Mouse (Mus musculus): ENCODE data around the gene Spag9.
"Not testable (repeated sequence)": the region's sequence is repeated elsewhere in the genome, so short reads cannot be mapped to it uniquely, and the experiment has no call there.

Spag9 gene

DNA sequence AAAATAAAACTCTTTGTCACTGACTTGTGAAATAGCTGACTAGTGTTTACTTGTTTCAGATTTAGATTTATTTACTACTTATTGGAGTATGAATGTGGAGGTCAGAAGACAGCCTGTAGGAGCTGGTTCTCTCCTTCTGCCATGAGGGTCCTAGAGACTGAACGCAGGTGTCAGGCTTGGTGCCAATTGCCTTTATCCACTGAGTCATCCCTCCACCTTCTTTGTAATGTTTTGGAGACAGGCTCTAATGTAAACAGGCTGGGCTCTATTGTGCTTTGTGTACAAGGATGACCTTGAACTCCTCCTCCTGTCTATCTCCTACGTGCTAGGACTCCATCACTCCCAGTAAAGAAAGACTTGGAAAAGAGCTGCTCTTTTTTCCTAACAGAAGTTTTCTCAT is 51.4 kb downstream of the Spag9 start:
- DNase-seq (ENCODE audit: low spot score), result no peak

DNA sequence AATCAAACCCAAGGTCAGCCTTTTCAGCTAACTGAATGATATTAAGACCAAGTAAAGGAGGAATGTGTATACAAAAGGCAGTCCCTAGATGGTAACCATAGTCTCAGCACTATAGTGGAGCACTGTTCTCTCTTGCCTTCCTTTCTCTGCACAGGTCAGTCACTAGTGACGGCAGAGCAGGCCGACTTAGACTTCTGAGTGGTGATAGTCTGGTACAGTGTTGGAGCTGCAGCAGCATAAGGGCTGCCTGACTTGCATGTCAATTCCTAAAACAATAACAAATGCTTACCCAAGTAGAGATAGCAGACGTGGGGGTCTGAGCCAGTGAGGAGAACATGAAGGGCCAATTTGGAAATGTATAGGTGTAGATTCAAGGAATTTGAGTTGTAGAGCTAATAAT is 58.3 kb downstream of the Spag9 start:
- DNase-seq (ENCODE audit: low spot score), result no peak

DNA sequence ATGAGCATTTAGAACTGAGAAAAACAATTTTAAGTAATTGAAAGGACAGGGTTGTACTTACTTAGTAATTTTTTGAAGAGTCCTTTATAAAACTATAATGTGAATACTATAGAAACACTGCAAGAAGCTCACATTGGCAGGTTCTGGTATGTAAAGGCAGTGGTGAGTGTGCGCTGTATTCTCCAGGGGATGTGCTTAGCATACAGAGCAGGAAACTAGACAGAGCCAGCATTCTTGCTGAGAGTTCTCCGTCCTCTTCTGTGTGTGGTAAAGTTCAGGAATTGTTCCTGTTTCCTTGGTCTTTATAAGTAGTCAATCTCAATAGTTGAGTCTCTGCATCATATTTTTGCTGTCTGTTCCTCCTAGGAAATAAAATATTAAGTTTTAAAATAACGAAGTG is 59.0 kb downstream of the Spag9 start:
- DNase-seq (ENCODE audit: low spot score), result no peak

DNA sequence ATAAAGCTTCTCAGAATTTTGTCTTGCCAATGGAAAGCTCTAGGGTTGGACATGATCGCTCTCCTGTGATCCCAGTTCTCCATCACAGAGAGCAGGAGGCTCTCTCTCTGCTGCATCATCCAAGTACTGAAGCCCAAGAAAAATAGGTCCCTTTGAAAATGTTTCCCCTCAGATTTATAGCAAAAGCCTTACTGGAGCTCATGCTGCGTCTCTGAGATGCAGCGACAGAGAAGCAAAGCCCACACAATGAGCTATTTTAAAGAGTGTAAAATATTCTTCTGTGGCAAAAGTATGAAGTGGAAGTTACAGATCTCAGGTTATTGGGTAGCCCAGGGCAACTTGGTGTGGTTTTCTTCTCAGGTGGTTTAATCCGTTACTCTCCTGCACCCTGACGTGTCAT is 68.0 kb downstream of the Spag9 start:
- no peak for DNase-seq (ENCODE audit: low spot score)

DNA sequence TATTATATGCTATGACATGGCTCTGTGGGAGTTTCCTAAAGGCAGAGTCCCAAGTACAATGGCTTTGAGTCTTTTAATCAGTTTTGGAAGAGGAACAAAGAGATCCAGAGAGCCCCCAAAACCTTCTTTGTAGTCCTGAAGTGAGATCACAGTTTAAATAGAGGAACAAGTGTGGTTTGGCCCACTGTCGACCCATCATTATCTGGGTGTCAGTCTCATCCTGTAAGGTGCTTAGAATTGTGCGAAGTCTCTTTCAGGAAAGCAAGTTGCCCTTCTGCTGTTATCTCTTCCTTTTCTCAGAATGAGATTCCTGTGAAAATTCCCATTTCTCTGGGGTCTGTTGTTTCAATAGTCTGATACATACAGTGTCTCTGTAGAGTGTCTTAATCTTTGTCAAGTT is 74.6 kb downstream of the Spag9 start:
- no peak for DNase-seq (ENCODE audit: low spot score)

DNA sequence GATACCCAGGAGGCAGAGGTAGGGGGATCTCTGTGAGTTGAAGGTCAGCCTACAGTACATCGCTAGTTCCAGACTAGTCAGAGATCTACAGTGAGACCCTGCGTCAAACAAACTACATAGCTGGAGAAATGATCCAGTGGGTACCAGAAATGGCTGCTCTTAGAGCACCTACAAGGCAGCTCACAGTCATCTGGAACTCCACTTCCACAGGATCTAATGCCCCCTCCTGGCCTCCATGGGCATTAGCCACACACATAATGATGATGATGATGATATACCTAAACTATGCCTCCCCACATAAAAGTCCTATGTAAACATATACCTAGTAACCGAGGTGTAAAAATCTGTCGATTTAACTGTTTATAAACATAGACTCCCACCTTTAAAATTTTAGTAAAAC is 77.4 kb downstream of the Spag9 start:
- DNase-seq (ENCODE audit: low spot score), result no peak

DNA sequence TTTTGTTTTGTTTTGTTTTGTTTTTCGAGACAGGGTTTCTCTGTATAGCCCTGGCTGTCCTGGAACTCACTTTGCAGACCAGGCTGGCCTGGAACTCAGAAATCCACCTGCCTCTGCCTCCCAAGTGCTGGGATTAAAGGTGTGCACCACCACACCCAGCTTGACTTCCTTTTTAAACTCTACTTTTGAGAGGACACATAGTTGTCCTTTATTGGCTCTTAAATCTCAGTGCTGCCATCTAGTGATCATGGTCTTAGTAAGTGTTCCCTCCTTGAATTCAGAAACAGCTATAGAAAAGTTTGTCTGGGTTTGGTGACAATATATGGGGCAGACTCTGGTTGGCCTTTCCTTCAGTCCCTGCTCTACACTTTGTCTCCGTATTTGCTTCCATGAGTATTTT is 91.1 kb downstream of the Spag9 start:
- DNase-seq (ENCODE audit: low spot score), result not testable (repeated sequence)

DNA sequence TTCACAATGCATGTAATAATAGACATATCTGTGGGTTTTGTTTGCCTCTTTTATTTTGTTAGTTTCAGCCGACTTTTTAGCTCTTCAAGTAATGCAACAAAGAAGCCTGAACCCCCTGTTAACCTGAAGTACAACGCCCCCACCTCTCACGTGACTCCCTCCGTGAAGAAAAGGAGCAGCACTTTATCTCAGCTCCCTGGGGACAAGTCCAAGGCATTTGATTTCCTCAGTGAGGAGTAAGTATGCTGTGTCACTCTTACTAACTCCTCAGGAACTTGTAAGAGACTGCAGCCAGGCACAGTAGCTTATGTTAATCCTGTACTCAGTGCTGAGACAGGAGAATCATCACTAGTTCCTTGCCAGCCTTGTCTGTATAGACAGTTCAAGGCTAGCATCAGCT is 94.6 kb downstream of the Spag9 start:
- DNase-seq (ENCODE audit: low spot score), result no peak

DNA sequence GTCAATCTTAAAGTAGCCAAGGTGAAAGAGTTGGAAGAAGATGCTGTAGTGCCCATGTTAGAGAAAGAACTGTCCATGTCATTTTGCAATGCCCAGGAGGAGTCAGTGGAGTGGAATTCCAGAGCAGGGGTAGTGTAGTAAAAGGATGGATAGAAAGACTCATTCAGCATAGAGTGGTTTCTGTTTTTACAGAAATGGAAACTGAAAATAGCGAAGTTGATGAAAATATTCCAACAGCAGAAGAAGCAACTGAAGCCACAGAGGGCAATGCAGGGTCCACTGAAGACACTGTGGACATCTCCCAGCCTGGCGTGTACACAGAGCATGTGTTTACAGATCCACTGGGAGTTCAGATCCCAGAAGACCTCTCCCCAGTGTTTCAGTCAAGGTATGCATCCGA is 101.6 kb downstream of the Spag9 start:
- no peak for DNase-seq (ENCODE audit: low spot score)

DNA sequence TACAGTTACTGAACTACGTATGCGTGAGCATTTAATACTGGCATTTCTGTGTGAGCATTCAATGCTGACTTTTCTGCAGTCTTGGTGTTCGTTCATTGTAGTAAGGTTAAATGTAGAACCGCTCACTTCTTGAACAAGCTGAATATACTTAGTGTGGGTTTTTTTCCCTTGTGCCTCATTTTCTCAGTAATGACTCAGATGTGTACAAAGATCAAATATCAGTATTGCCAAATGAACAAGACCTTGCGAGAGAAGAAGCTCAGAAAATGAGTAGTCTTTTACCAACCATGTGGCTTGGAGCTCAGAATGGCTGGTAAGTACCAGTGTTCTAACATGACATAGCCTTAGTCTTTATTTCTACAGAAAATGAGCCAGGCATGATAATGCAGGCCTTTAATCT is 102.9 kb downstream of the Spag9 start:
- DNase-seq (ENCODE audit: low spot score), result no peak

DNA sequence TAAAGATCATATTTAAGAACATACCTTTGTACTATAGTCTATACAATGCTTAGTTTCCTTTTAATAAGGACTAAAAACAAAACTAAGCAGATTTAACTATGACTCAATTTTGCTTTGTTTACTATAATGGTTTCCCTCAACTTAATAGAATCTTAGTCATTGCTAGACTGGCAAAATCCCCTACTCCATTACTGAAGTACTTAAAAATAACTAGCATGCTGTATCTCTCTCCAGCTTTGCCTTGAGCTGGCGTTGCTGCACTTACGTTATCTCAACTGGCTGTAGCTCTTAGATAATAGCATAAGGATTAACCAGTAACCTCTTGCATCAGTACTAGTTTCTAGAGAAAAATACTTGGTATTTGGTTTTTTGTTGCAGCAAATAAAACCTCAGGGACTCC is 117.9 kb downstream of the Spag9 start:
- no peak for DNase-seq (ENCODE audit: low spot score)

DNA sequence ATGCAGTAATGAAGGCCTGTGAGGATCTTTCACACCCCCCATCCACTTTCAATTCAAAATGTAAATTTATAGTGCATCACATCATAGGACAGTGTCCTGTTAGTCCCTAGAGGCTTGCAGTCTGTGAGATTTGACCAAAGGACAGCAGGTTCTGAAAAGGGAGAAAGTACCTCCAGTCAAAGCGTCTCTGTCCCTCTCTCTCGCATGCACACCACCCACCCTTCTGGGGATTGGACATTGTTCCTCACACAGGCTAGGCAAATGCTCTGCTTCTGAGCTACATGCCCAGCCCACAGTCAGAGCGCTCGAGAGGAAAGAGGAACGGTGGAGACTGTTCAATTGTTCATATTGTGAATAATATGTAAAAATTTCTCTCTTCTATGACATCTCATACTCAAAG is 119.5 kb downstream of the Spag9 start:
- no peak for DNase-seq (ENCODE audit: low spot score)

DNA sequence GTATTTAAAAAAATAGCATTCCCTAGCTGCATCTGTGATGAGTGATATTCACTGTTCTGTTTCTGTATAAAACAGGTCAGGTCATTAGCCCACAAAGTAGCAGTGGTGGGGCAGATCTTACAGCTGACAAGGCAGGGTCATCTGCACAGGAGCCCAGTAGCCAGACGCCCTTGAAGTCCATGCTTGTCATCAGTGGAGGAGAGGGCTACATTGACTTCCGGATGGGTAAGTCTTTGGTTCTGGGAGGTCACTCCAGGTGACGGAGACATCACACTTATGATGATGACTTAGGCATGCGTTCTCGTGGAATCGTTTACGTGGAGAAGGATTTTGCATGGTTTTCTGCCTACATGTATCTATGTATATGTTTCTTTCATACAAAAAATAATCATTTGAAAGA is 120.8 kb downstream of the Spag9 start:
- DNase-seq (ENCODE audit: low spot score), result no peak

DNA sequence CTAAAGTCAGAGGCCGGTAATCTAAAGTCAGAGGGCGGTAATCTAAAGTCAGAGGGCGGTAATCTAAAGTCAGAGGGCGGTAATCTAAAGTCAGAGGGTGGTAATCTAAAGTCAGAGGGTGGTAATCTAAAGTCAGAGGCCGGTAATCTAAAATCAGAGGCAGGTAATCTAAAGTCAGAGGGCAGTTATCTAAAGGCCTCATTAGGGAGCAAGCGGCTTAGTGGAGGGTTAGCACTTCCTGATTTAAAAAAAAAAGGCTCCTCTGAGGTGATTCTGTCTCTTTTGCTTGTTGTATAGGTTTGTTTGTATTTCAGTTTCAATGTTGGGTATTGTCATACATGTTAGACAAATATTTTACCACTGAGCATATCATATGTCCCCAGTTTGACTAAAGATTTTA is 121.9 kb downstream of the Spag9 start:
- DNase-seq (ENCODE audit: low spot score), result no peak

DNA sequence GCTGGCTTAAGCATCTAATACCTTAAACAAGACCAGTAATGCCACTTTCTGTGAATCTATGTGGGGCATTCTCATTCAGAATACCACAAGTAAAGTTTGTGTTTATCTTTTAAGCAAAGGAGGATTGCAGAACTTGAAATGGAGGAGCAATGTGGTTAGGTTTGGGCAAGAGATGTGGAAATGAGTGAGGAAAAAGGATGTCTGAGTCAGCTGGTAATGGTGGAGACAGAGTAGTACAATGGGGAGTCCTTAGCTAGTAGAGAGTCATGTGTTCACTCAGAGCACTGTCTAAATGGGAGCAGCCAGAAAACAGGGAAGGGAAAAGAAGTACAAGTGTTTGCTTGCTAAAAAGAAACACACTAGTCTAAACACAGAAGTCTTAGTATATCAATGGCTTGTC is 122.7 kb downstream of the Spag9 start:
- no peak for DNase-seq (ENCODE audit: low spot score)

DNA sequence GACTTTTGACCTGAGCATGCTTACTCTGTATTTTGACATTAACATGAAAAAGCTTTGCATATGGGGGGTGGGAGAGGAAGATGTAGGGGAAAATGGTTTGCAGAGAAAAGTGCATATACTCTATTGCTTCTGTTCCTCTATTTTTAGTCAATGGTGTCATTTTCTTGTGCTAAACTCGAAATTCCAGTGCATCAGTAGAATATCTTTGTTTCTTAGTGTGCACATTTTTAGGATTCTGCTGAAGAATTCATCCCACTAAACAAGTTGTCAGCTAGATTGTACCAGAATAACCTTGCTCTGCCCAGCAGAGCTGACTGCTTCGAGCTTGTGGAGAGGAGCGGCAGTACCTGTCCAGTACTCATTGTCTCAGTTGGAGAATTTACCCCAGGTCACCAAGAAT is 124.8 kb downstream of the Spag9 start:
- DNase-seq (ENCODE audit: low spot score), result no peak

DNA sequence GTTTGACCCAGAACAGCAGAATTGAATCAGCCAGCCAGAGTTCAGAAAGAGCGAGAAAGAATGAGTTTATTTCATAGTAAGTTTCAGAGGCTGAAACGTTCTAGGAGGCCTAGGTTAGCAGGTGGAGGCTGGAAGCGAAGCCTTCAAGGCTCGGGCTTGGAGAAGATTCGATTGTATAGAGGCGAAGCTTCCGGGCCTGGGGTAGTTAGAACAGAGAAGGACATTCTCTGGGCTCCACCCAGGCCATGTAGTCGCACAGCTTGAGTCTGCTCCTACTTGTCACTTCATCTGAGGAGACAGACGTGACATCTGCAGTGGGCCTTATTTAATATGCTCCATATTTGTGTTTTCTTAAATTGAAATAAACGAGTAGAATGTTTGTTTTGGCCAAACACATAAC is 125.6 kb downstream of the Spag9 start:
- DNase-seq (ENCODE audit: low spot score), result no peak

DNA sequence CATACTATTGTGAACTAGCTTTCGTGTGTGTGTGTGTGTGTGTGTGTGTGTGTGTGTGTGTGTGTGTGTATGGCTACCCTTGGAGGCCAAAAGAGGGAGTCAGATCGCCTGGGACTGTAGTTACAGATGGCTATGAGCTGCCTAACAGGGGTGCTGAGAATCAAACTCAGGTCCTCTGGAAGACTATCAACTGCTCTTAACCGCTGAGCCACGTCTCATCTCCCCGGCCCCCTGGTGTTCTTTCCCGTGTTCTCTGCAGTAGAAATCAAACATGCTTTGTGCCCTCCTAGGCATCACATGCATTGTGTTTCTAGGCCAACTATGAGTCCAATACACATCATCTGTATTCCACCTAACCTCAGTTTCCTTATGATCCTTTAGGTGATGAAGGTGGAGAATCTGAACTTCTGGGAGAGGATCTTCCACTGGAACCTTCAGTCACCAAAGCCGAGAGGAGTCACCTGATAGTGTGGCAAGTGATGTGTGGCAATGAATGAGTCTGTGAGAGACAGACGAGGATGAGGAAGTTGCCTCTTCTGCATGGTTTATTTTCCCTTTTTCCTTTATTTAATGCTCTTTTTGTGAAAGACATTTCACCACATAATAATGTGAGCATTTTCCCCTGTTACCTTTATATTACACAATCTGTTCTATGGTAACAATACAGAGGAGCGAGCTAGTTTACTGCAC is 126.6 kb downstream of the Spag9 start:
- DNase-seq (ENCODE audit: low spot score), result no peak

DNA sequence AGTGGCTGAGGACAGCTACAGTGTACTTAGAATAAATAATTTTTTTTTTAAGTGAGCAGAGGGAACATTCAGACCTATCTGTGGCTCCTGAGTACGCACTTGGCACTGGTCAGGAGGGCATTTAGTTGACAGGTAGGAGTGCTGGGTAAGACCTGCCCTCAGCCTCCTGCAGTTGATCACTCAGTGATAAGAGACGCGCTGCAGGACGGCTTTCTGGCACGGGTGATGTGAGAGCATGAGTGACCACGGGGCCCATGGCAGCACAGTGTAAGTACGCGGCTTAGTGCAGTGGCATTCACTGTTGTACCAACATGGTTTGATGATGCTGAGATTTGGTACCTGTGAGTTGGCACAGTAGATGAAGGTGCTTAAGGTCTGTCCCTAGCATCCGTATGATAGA is 130.8 kb downstream of the Spag9 start:
- DNase-seq (ENCODE audit: low spot score), result no peak

DNA sequence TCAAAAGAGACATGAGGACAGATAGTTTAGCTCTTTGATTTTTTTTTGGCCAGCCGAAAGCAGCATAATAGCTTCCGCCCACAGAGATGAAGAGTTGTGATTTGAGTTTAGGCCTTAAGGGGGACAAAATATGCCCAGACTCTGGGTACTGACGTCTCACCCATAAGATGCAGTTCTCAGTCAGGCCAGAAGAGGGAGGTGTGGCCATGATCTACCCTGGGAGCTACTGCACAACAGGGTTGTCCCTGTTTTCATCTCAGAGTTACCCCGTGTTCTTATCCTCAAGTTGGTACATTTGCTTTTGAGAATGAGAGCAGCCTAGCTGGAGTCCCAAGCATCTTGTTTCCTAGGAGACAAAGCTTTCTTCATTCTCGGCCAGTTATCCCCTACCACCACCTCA is 132.1 kb downstream of the Spag9 start:
- peak; percentile 49 for DNase-seq (ENCODE audit: low spot score)

DNA sequence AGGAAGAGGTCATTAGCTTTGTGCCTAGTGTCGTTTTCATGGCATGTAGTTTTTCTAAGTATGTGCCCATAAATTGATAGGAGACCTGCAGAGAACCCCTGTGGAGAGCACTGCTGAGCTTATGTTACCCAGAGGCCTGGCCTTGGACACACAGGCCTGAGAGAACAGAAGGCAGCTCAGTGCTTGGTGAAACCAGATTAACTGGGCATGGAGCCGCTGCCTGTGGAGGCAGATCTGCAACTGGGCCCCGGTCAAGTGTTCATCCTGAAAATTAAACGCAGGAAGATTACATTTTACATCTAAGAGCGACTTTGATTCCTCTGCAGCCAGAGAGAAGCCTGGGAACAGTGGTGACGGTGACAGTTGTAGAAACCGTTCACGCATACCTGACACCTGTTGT is 132.6 kb downstream of the Spag9 start:
- no peak for DNase-seq (ENCODE audit: low spot score)

DNA sequence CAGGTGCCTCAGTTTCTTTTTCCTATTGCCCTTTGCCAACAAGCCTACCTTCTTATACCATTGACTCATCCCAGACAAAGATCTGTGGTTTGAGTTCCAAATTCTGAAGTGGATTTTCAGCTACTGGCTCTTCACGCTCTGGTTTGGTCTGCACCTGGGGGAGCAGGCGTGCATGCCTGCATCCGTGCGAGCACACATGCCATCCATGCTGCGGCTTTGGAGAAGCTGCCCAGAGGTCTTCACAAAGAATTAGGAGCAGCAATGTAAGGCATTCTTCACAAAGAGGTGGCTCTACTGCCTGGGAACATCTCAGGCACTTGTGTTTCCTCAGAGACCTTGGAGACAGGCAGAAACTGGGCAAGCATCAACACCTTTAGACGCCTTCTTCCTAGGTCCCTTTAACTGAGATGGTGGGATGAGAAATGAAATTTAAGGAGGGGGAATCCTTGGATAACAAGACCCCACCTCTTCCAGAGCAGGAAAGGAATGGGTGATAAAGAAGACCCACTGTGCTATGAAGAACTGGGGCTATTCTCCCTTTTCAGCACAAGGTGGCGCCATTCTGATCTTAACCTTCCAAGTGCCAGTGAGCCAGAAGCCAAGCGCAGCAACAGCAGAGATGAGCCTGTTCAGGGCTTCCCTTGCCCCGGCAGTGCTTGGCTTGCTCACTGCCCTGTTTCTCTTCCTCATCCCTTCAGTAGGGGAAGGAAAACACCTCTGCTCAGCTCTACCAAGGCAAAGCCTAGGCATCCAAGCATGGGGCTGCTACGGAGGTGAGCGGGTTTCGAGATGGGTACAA is 133.6 kb downstream of the Spag9 start:
- no peak for DNase-seq (ENCODE audit: low spot score)

DNA sequence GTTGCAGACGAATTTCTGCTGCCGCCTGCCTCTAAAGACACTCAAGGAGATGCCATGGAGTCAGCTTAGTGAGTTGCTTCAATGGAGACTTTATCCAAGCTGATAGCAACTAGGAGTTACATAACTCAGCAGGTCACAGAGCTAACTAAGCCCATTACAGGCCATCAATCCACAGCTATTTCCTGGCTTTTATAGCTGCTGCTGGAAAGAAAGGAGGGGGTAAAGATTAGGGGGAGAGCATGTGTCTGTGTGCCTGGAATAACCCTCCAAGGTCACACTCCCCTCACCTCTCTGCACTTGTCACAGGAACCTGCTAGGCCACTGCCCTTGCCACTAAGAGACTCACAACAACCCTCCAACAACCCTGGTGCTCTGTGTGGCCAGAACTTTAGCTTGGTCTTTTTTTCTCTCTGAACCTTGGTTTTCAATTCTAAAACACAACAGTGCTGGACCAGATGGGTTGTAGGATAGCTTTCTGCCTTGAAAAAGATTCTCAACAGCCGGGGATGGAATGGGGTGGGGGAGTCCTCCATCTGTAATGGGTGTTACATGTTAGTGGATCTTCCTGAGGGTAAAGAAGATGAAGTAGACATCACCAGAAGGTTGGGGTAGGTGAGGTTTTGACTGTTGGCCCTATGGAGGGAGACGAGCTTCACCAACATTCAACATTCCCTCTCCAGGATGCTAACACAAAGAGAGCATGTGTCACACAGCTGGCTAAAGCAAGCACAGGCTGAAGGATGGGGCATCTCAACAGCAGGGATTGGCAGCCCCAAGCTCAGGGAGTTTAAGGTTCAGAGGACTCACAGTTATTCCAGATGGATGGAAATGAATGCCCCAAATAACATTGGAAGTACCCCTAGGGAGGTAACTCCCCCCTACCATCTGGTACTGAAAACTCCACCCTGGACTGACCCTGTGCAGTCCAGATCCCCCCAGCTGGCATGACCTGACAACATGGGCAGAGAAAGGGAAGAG is 134.5 kb downstream of the Spag9 start:
- no peak for DNase-seq (ENCODE audit: low spot score)

Data from testis, postnatal 14 days (tissue).